Mouse (Mus musculus) liver, embryonic 14.5 days (tissue): ENCODE data around the gene Olfr622.

ENCODE experiments used
- CTCF ChIP-seq: IDR thresholded peaks from 2 replicates; pipeline ENCODE4 v1.5.1; 2016; ENCODE audit warnings: antibody characterized with exemption, low read depth, control low read depth
- EP300 ChIP-seq: IDR thresholded peaks from 2 replicates; pipeline ENCODE4 v1.6.1; 2016; ENCODE audit warnings: antibody characterized with exemption, low read depth

DNA sequence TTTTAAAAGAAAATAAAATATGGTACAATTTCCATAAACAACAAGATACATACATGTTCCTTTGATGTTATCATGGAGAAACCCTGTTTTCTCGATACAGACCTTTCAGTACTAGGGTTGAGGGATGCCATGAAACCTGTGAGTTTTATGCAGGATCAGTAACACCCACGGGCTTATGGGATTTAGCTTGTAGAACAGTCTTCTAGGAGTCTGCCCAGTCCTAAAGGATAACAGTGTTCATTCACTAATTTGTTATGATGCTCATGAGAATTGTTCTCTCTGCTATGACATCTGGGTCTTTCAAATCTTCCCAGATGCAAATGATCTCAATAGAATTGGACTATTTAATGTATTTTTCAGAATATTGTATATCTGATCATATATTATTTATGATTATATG lies 30.1 kb downstream of the Olfr622 start, which contains the start of gene Olfr620:
- no peak for TF ChIP-seq CTCF
- no peak for TF ChIP-seq EP300
